Mouse (Mus musculus): Measurements from ENCODE around the gene Fpr1. TPM values are rescaled to one million over a fixed set of nuclear protein-coding genes. Genes with fewer than 3 reads are reported as not detected.
"Not testable (repeated sequence)": the region's sequence is repeated elsewhere in the genome, so short reads cannot be mapped to it uniquely, and the experiment has no call there.

The Fpr1 gene
- total RNA-seq (2014; rRNA removed) (6.3 and 8.5 TPM in 2 replicates), polyA plus RNA-seq (2012; rRNA removed) (1.9 and 4.7 TPM in 2 replicates)

DNA sequence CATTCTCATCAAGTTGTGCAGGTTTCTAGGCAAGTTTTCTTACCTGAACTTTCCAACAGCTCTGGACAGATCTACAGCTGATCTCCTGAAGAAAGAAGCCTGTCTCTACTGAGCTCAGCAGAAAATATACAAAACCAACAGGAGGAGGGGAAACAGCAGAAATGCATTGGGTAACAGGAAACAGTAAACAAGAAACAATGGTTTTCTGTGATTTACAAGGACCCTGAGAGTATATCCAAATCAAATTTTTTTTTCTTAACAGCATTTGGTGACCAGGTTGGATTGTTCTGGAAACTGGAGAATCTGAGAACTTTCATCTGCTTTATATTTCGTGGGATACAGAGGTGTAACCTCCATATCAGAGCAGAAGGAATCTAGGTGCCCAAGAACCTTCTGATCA is at the start of gene Fpr1:
TSS of gene Fpr1 (minus strand) at position 101 of the 400 bp plus-strand sequence.
- WGBS = 57% methylated on average over 1 of the region's 1 CpGs
- no peak within 1 kb of the TSS for H3K27ac ChIP-seq (replicated peaks; ENCODE audit: insufficient read depth, low read depth, low read length)
- H3K27me3 ChIP-seq (ENCODE audit: control insufficient read depth, insufficient read depth, low read length) = no peaks in the 10 kb centered on the region
- TF ChIP-seq CTCF (IDR thresholded peaks at IDR 0.05; ENCODE audit: low read depth, low read length) (no peak), POLR2A (IDR thresholded peaks at IDR 0.05; ENCODE audit: extremely low read depth, insufficient read depth, low read length) (no peak)
- H3K36me3 ChIP-seq (ENCODE audit: control insufficient read depth, insufficient read depth, low read length) = no peaks in the 10 kb centered on the region
- no peaks in the 10 kb centered on the region for H3K79me2 ChIP-seq (ENCODE audit: control insufficient read depth, insufficient read depth, low read length)
- H3K9ac ChIP-seq (ENCODE audit: low read depth, low read length) = no peak within 1 kb of the TSS
- DNase-seq (ENCODE audit: extremely low read depth, low read depth, low spot score) = no peak
- H3K4me1 ChIP-seq (ENCODE audit: control insufficient read depth, insufficient read depth, low read length) = no peaks in the 10 kb centered on the region
- H3K4me3 ChIP-seq (ENCODE audit: insufficient read depth, low read depth, low read length) = peak within 1 kb of the TSS; percentile 46

DNA sequence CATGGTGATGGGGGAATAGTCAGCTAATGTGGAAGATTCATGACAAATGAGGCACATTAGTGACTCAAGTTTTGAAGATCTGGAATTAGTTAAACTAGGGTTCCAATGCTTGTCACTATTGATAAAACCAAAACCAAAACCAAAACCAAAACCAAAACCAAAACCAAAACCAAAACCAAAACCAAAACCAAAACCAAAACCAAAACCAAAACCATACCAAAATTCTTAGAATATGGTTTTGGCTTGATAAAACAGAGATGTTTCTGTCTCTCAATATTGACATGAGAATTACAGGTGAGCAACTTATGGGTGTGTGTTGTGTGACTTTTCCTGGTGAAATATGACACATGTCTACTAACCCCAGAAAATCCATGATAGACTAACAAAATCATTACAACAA is 34.0 kb upstream of the Fpr1 start:
- no peak overlapping the region for H3K4me3 ChIP-seq (ENCODE audit: insufficient read depth, low read depth, low read length)
- DNase-seq (ENCODE audit: extremely low read depth, low read depth, low spot score) = no peak
- H3K36me3 ChIP-seq (ENCODE audit: control insufficient read depth, insufficient read depth, low read length) = no peaks in the 10 kb centered on the region
- H3K27ac ChIP-seq (replicated peaks; ENCODE audit: insufficient read depth, low read depth, low read length) = no peak overlapping the region
- TF ChIP-seq POLR2A (IDR thresholded peaks at IDR 0.05; ENCODE audit: extremely low read depth, insufficient read depth, low read length) (no peak), CTCF (IDR thresholded peaks at IDR 0.05; ENCODE audit: low read depth, low read length) (no peak)
- no peaks in the 10 kb centered on the region for H3K79me2 ChIP-seq (ENCODE audit: control insufficient read depth, insufficient read depth, low read length)
- H3K4me1 ChIP-seq (ENCODE audit: control insufficient read depth, insufficient read depth, low read length) = no peaks in the 10 kb centered on the region
- H3K9ac ChIP-seq (ENCODE audit: low read depth, low read length) = no peak overlapping the region
- no peaks in the 10 kb centered on the region for H3K27me3 ChIP-seq (ENCODE audit: control insufficient read depth, insufficient read depth, low read length)

DNA sequence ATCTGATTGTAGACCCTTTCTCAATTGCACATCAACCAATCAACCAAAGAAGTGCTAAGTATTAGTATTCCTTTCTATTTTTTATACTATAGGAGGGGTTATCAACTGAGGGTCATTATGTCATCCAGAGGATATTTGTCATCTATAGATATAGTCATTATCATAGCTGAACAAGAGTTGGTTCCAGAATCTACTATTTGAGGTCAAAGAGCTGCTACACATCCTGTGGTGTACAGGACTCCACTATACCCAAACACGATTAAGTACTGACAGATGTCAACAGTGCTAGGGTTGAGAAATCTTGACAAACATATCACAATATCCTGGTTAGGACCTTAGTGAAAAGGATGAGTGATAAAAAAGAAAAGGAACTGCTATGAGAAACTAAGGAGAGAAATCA is 33.6 kb upstream of the Fpr1 start:
- DNase-seq (ENCODE audit: extremely low read depth, low read depth, low spot score) = no peak
- no peak overlapping the region for H3K27ac ChIP-seq (replicated peaks; ENCODE audit: insufficient read depth, low read depth, low read length)
- 69% methylated on average over 1 of the region's 1 CpGs for WGBS
- H3K4me3 ChIP-seq (ENCODE audit: insufficient read depth, low read depth, low read length) = no peak overlapping the region
- H3K4me1 ChIP-seq (ENCODE audit: control insufficient read depth, insufficient read depth, low read length) = no peaks in the 10 kb centered on the region
- no peaks in the 10 kb centered on the region for H3K36me3 ChIP-seq (ENCODE audit: control insufficient read depth, insufficient read depth, low read length)
- H3K9ac ChIP-seq (ENCODE audit: low read depth, low read length) = no peak overlapping the region
- no peaks in the 10 kb centered on the region for H3K79me2 ChIP-seq (ENCODE audit: control insufficient read depth, insufficient read depth, low read length)
- H3K27me3 ChIP-seq (ENCODE audit: control insufficient read depth, insufficient read depth, low read length) = 0 out of 2 replicates have a peak, but pooled peaks cover 2% of the 10 kb centered on the region
- TF ChIP-seq CTCF (IDR thresholded peaks at IDR 0.05; ENCODE audit: low read depth, low read length) (no peak), POLR2A (IDR thresholded peaks at IDR 0.05; ENCODE audit: extremely low read depth, insufficient read depth, low read length) (no peak)

DNA sequence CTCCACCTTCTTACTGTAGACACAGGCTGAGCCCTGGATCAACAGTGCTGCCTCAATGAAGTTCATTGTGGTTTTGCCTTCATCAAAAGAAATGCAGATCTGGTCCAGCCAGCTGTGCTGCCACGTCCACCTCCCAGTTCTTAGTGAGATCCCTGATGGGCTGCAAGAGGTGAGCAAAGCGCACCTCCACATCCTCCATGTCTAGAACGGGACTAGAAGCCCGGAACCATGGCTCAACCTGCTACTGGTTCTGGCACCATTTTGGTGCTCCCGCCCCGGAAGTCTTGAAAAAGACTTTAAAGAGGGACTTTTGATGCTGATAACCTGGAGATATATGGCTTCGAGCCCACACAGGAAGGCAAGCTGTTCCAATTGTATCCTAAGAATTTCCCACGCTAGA is 28.9 kb upstream of the Fpr1 start:
- DNase-seq (ENCODE audit: extremely low read depth, low read depth, low spot score); H3K36me3 ChIP-seq (ENCODE audit: control insufficient read depth, insufficient read depth, low read length); H3K9ac ChIP-seq (ENCODE audit: low read depth, low read length); H3K27me3 ChIP-seq (ENCODE audit: control insufficient read depth, insufficient read depth, low read length); H3K27ac ChIP-seq (replicated peaks; ENCODE audit: insufficient read depth, low read depth, low read length); H3K4me3 ChIP-seq (ENCODE audit: insufficient read depth, low read depth, low read length); H3K4me1 ChIP-seq (ENCODE audit: control insufficient read depth, insufficient read depth, low read length); H3K79me2 ChIP-seq (ENCODE audit: control insufficient read depth, insufficient read depth, low read length): not testable (repeated sequence)
- 88% methylated on average over 8 of the region's 8 CpGs for WGBS

DNA sequence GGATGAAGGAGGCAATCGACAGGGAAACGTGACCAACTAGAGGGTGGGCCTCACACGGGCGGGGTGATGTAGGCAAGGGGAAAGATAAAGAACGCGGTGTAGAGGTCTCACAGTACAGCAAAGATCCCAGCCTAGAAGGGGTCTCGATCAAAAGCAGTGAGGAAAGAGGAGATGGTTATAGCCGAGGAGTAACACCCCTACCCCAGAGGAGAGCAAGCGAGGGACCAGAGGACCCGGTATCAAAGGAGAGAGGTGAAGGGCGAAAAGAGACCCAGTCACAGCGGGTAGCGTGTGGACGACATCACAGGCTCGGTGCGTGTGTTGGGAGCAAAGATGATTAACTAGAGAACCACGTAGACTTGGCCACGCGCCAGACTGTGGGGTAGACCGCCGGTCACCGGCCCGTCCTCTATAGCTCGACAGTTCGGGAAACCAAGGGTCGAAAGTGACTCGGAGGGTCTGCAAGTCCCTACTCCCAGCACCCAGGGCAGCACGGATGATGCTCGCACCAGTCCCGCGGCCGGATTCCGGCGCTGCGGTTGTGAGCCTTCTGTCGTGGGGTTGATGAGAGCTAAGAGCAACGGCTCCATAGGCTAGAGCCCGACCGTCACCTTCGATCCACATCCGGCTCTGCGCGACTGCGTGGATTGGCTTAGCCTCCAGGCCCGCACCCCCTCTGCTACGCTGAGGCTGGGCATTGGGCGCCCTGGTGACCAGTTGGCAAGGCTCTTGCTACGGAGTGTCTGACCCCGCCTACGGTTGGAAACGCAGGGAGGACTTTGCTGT is 26.1 kb upstream of the Fpr1 start:
- H3K27me3 ChIP-seq (ENCODE audit: control insufficient read depth, insufficient read depth, low read length) = 0 out of 2 replicates have a peak, but pooled peaks cover 5% of the 10 kb centered on the region
- no peak for TF ChIP-seq CTCF (IDR thresholded peaks at IDR 0.05; ENCODE audit: low read depth, low read length)
- TF ChIP-seq POLR2A (IDR thresholded peaks at IDR 0.05; ENCODE audit: extremely low read depth, insufficient read depth, low read length) = no peak
- H3K9ac ChIP-seq (ENCODE audit: low read depth, low read length) = peak overlapping the region; percentile 70
- peak overlapping the region; percentile 85 for H3K4me3 ChIP-seq (ENCODE audit: insufficient read depth, low read depth, low read length)
- WGBS = 16% methylated on average over 51 of the region's 51 CpGs
- H3K79me2 ChIP-seq (ENCODE audit: control insufficient read depth, insufficient read depth, low read length) = no peaks in the 10 kb centered on the region
- H3K4me1 ChIP-seq (ENCODE audit: control insufficient read depth, insufficient read depth, low read length) = peaks cover 5% of the 10 kb centered on the region; the same call in 1 of the 2 replicates
- peak; percentile 77 for DNase-seq (ENCODE audit: extremely low read depth, low read depth, low spot score)
- no peak overlapping the region for H3K27ac ChIP-seq (replicated peaks; ENCODE audit: insufficient read depth, low read depth, low read length)
- H3K36me3 ChIP-seq (ENCODE audit: control insufficient read depth, insufficient read depth, low read length) = no peaks in the 10 kb centered on the region

DNA sequence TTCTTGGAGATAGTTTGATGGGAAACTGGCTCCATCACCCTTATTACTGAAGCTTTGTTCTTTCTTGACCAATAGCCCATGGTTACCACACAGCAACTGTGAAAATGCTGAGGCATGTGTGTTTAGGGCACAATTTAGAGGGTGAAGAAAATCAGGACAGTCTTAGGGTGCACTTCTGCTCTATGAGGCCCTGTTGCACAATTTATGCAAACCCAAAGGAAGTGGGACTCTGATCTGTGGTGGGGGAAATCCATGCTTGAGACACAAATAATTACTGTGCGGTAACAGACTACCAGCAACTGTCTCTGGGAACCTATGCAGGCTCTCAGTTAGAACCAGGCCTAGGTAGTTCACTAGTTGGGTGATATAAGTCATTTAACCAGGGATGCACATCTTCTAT is 17.0 kb upstream of the Fpr1 start:
- 78% methylated on average over 1 of the region's 1 CpGs for WGBS
- peak; percentile 36 for DNase-seq (ENCODE audit: extremely low read depth, low read depth, low spot score)

More for the DNA sequence above, 17.0 kb upstream of the Fpr1 start:
- H3K9ac ChIP-seq (ENCODE audit: low read depth, low read length) = no peak overlapping the region
- TF ChIP-seq POLR2A (IDR thresholded peaks at IDR 0.05; ENCODE audit: extremely low read depth, insufficient read depth, low read length) (no peak), CTCF (IDR thresholded peaks at IDR 0.05; ENCODE audit: low read depth, low read length) (no peak)
- no peaks in the 10 kb centered on the region for H3K27me3 ChIP-seq (ENCODE audit: control insufficient read depth, insufficient read depth, low read length)
- H3K27ac ChIP-seq (replicated peaks; ENCODE audit: insufficient read depth, low read depth, low read length) = no peak overlapping the region
- no peaks in the 10 kb centered on the region for H3K36me3 ChIP-seq (ENCODE audit: control insufficient read depth, insufficient read depth, low read length)
- no peaks in the 10 kb centered on the region for H3K4me1 ChIP-seq (ENCODE audit: control insufficient read depth, insufficient read depth, low read length)
- no peak overlapping the region for H3K4me3 ChIP-seq (ENCODE audit: insufficient read depth, low read depth, low read length)
- no peaks in the 10 kb centered on the region for H3K79me2 ChIP-seq (ENCODE audit: control insufficient read depth, insufficient read depth, low read length)
